Mouse (Mus musculus) right cerebral cortex, postnatal 36 days (tissue): ENCODE measurements at regions not wholly inside any gene's neighbourhood (a gene's known extent, or its start where the extent isn't known, plus 50 kb on each side); places are given as distances from the start of the nearest gene placed in this dataset.
A peak's percentile ranks its signal among the peaks of the same experiment; 100 is the strongest.

ENCODE experiments used
- DNase-seq, 2 experiments: peaks; one replicate each; pipeline ENCODE4 v3.0.0; 2022; ENCODE audit warnings: low spot score in 2 of 2, mixed read lengths in 1 of 2

- no peak for DNase-seq
Measured at GRCm38 (mm10) chr1:35968489-35968888, 99.7 kb upstream of the Hs6st1 start.

- DNase-seq, result no peak
Measured at GRCm38 (mm10) chr1:35971435-35972189, 96.6 kb upstream of the Hs6st1 start.

- DNase-seq, result no peak
Measured at GRCm38 (mm10) chr1:35972190-35972584, 96.0 kb upstream of the Hs6st1 start.

- DNase-seq, result no peak
Measured at GRCm38 (mm10) chr1:35973386-35973785, 94.8 kb upstream of the Hs6st1 start.

GRCm38 (mm10) chr1:35975611-35976208 is 92.5 kb upstream of the Hs6st1 start:
- DNase-seq, result no peak

GRCm38 (mm10) chr1:35976528-35976927 is 91.7 kb upstream of the Hs6st1 start:
- no peak for DNase-seq

- DNase-seq, result no peak
Measured at GRCm38 (mm10) chr1:35978116-35978515, 90.1 kb upstream of the Hs6st1 start.

GRCm38 (mm10) chr1:35978766-35979165 is 89.4 kb upstream of the Hs6st1 start:
- DNase-seq, result no peak

GRCm38 (mm10) chr1:35981226-35981625 is 87.0 kb upstream of the Hs6st1 start:
- no peak for DNase-seq

- no peak for DNase-seq
Measured at GRCm38 (mm10) chr1:35983361-35983760, 84.8 kb upstream of the Hs6st1 start.

- no peak for DNase-seq
Measured at GRCm38 (mm10) chr1:35985318-35985717, 82.9 kb upstream of the Hs6st1 start.

GRCm38 (mm10) chr1:35986666-35987065 is 81.5 kb upstream of the Hs6st1 start:
- no peak for DNase-seq

- no peak for DNase-seq
Measured at GRCm38 (mm10) chr1:35992227-35992909, 75.8 kb upstream of the Hs6st1 start.

GRCm38 (mm10) chr1:35992937-35993336 is 75.3 kb upstream of the Hs6st1 start:
- DNase-seq, result no peak

GRCm38 (mm10) chr1:35995691-35996090 is 72.5 kb upstream of the Hs6st1 start:
- peak; percentile 43 to 66 for DNase-seq

- DNase-seq, result no peak
Measured at GRCm38 (mm10) chr1:36001319-36001718, 66.9 kb upstream of the Hs6st1 start.

- DNase-seq, result no peak
Measured at GRCm38 (mm10) chr1:36001821-36002220, 66.4 kb upstream of the Hs6st1 start.

- no peak for DNase-seq
Measured at GRCm38 (mm10) chr1:36003592-36003991, 64.6 kb upstream of the Hs6st1 start.

GRCm38 (mm10) chr1:36008598-36008997 is 59.6 kb upstream of the Hs6st1 start:
- DNase-seq, result no peak

- peak; percentile 48 for DNase-seq
Measured at GRCm38 (mm10) chr1:36009010-36009619, 59.1 kb upstream of the Hs6st1 start.

- DNase-seq, result no peak
Measured at GRCm38 (mm10) chr1:36010151-36010550, 58.0 kb upstream of the Hs6st1 start.

GRCm38 (mm10) chr1:36010834-36011233 is 57.4 kb upstream of the Hs6st1 start:
- DNase-seq, result no peak
